Mouse (Mus musculus) intestine, embryonic 16.5 days (tissue): Measurements from ENCODE around the gene Nkapd1. TPM values are rescaled to one million over a fixed set of nuclear protein-coding genes. Genes with fewer than 3 reads are reported as not detected.
"Not testable (repeated sequence)": the region's sequence is repeated elsewhere in the genome, so short reads cannot be mapped to it uniquely, and the experiment has no call there.

ENCODE experiments used
- ATAC-seq: fragments of 200-750 bp; cut with Nextera tagmentation; 2 replicates; pipeline ENCODE4 v1.8.0; 2017; ENCODE audit warnings: moderate TSS enrichment, moderate library complexity
- H3K27ac ChIP-seq: fragments of 300-500 bp; sonication (generic); 2 replicates; pipeline ENCODE4 v1.5.1; 2014; ENCODE audit warnings: mild to moderate bottlenecking, low read length
- H3K27me3 ChIP-seq: fragments of 300-500 bp; sonication (generic); replicated peaks from 2 replicates; pipeline ENCODE4 v1.6.1; 2014; ENCODE audit warnings: low read length, control low read depth, mixed read lengths; ENCODE audit not compliant: control insufficient read depth, insufficient read depth
- H3K36me3 ChIP-seq: fragments of 300-500 bp; sonication (generic); 2 replicates; pipeline ENCODE4 v1.6.1; 2014; ENCODE audit warnings: low read length, control low read depth; ENCODE audit not compliant: control insufficient read depth, insufficient read depth
- H3K4me1 ChIP-seq: fragments of 300-500 bp; sonication (generic); 2 replicates; pipeline ENCODE4 v1.6.1; 2014; ENCODE audit warnings: low read length, control low read depth, mixed read lengths; ENCODE audit not compliant: control insufficient read depth, insufficient read depth
- H3K4me2 ChIP-seq: fragments of 300-500 bp; sonication (generic); 2 replicates; pipeline ENCODE4 v1.6.1; 2014; ENCODE audit warnings: low read depth, low read length, control low read depth
- H3K4me3 ChIP-seq: fragments of 300-500 bp; sonication (generic); 2 replicates; pipeline ENCODE4 v1.5.1; 2014; ENCODE audit warnings: mild to moderate bottlenecking, low read length
- H3K9ac ChIP-seq: fragments of 300-500 bp; sonication (generic); 2 replicates; pipeline ENCODE4 v1.6.1; 2014; ENCODE audit warnings: low read depth, low read length
- H3K9me3 ChIP-seq: fragments of 300-500 bp; sonication (generic); 2 replicates; pipeline ENCODE4 v1.6.1; 2016; ENCODE audit warnings: low read length, control low read depth; ENCODE audit not compliant: control insufficient read depth
- WGBS: fragments of 180-500 bp; shearing (Covaris S2); extraction: QIAGEN DNeasy Blood & Tissue Kit; methylation state at CpG from one replicate; pipeline ENCODE4 v1.1.7; 2014; 5-methylcytosine and 5-hydroxymethylcytosine counted together
- polyA plus RNA-seq: library from polyadenylated mRNA; unstranded; fragments of >200 nt; fragmentation: Nextera tagmentation; extraction: Ambion mirVana; gene quantifications from 2 replicates; pipeline ENCODE4 v1.2.1, GENCODE M21; 2015

Gene Nkapd1
- polyA plus RNA-seq, 1 experiment from 2014 or later = 17.1 TPM

DNA sequence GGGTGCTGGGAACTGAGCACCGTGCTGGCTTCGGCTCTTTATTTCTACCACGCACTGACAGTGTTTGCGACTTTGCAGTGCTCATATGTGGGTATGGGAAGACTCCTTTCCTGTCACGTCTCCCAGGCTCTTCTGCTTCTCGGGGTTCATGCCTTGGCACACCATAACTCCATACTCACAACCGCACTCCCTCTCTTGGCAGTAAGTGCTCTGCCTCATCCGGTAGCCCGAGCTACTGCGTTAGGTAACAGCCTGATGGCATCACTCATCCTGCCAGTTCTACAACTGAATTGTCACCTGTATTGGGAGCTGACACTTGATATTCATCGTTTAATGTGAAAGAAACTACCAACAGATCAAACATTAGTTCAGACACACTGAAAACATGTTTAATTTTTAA lies 17.0 kb upstream of the Nkapd1 start:
- 92% methylated on average over 11 of the region's 11 CpGs for WGBS
- ATAC-seq = no peak
- Histone ChIP-seq H3K4me1 (no peaks in the 10 kb centered on the region), H3K9ac (no peak overlapping the region), H3K27me3 (no peaks in the 10 kb centered on the region), H3K4me2 (no peak overlapping the region), H3K27ac (no peak overlapping the region), H3K36me3 (peaks cover 5% of the 10 kb centered on the region; the same call in 1 of the 2 replicates), H3K4me3 (no peak overlapping the region), H3K9me3 (no peaks in the 10 kb centered on the region)

DNA sequence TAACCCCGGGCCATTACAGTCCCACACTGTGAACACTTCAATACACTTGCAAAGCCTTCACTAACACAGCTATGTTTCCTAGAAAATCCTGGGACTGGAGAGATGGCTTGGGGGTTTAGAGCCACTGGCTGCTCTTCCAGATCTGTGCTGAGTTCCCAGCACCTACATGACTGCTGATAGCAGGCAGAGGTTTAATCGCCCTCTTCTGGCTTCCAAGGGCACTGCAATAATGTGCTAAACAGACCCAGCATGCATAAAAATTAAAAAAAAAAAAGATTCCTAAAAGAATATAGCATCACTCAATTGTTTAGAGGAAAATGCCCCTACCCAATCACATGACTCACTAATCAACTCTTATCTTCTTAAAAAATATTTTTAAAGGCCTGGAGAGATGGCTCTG lies 15.8 kb upstream of the Nkapd1 start:
- WGBS = 64% methylated on average over 2 of the region's 2 CpGs
- Histone ChIP-seq H3K27ac (no peak overlapping the region), H3K9ac (no peak overlapping the region), H3K27me3 (no peaks in the 10 kb centered on the region), H3K9me3 (no peaks in the 10 kb centered on the region), H3K4me3 (no peak overlapping the region), H3K4me1 (no peaks in the 10 kb centered on the region), H3K36me3 (peaks cover 5% of the 10 kb centered on the region; the same call in 1 of the 2 replicates), H3K4me2 (no peak overlapping the region)
- no peak for ATAC-seq

DNA sequence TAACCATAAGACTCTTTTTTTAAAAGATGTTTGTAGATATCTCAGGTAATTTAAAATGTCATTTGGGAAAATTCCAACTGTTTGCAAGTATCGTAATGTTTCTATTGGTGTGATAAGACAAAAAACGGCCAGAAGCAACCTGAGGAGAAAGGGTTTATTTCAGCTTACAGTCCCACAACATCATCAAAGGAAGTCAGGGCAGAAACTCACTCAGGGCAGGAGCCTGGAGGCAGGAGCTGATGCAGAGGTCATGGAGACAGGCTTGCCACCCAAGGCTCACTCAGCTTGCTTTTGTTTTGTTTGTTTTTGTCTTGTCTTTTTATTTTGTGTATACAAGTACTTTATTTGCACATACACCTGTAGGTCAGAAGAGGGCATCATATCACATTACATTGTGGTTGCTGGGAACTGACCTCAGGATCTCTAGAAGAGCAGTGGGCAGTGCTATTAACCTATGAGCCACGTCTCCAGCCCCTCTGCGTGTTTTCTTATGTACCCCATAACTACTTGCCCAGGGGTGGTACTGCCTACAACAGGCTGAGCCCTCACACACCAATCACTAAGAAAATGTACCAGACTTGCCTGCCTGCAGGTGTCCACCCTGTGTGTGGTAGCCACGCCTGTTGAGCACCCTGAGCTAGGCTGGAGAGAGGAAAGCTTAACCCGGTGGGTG lies 14.9 kb upstream of the Nkapd1 start:
- Histone ChIP-seq H3K4me2 (no peak overlapping the region), H3K4me1 (no peaks in the 10 kb centered on the region), H3K9me3 (no peaks in the 10 kb centered on the region), H3K27me3 (no peaks in the 10 kb centered on the region), H3K4me3 (no peak overlapping the region), H3K9ac (no peak overlapping the region), H3K36me3 (peaks cover 3% of the 10 kb centered on the region; the same call in 1 of the 2 replicates), H3K27ac (no peak overlapping the region)
- ATAC-seq = peak; percentile 42; the same call in 1 of the 2 replicates
- WGBS = 85% methylated on average over 6 of the region's 6 CpGs

DNA sequence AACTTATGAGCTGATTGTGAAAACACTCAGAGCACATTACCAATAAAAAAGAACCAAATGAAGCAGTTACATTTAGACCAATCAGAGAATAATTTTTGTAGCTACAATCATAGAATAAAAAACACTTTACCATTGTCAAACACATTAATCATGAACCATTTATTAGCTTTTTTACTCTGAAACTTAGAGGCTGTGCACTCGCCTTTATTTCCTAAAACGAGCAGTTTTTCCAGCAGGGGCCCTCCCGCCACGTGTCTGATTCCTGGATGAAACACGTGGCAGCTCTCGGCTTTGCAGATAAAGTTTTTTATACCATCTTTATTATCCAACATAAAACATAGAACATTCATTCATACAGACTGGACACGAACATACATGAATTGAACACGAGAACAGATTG lies 13.6 kb upstream of the Nkapd1 start:
- not testable (repeated sequence) for H3K9me3 ChIP-seq, H3K27ac ChIP-seq, H3K4me3 ChIP-seq, ATAC-seq, H3K4me2 ChIP-seq, H3K9ac ChIP-seq, H3K4me1 ChIP-seq, H3K36me3 ChIP-seq, H3K27me3 ChIP-seq
- WGBS = 87% methylated on average over 6 of the region's 8 CpGs

DNA sequence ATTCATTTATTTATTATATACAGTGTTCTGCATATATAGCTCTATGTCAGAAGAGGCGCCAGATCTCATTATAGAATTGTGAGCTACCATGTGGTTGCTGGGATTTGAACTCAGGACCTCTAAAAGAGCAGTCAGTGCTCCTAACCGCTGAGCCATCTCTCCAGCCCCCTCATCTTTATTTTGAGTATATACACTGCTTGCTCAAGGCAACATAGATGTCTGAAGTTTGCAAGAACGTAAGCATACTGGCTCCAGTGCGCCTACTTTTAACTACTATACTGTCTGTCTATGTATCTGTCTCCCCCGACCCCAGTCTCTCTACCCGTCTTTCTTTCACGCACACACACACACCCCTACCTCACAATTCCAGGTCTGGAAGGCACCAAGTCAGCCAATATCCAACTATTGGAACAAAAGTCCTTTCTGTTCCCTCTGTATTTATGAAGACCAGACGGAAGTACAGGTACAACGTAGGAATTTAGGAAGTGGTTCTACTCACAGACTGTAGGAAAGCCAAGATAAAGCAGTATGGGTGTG lies 598 bp upstream of the Nkapd1 start:
- Histone ChIP-seq H3K27me3 (no peaks in the 10 kb centered on the region), H3K9ac (no peak overlapping the region), H3K36me3 (peaks cover 3% of the 10 kb centered on the region; the same call in 1 of the 2 replicates), H3K4me1 (peaks cover 7% of the 10 kb centered on the region), H3K9me3 (no peaks in the 10 kb centered on the region), H3K4me3 (no peak overlapping the region), H3K27ac (no peak overlapping the region), H3K4me2 (peak overlapping the region; percentile 14; the same call in 1 of the 2 replicates)
- 55% methylated on average over 9 of the region's 9 CpGs for WGBS
- no peak for ATAC-seq

DNA sequence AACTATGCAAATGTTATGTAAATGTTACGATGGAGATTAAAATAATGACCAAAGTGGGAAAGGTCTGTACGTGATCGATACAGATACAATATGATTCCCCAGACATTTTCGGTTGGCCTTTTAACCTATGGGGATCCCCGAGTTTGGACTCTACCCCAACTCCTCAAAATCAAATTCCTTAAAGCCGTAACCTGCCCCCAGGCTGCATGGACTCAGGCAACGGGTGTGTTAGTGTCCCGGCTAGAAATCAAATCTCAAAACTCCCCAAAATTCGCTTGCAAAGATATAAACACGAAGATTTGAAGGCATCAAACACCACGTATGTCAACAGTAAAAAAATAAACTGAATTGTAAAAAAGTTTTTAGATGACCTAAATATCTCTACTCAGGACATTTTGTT lies 1.1 kb downstream of the Nkapd1 start:
- ATAC-seq = no peak
- peak overlapping the region; percentile 95 for H3K9ac ChIP-seq
- 37% methylated on average over 11 of the region's 11 CpGs for WGBS
- no peaks in the 10 kb centered on the region for H3K9me3 ChIP-seq
- no peak overlapping the region for H3K27ac ChIP-seq
- no peaks in the 10 kb centered on the region for H3K27me3 ChIP-seq
- peak overlapping the region; percentile 98 for H3K4me3 ChIP-seq
- peaks cover 3% of the 10 kb centered on the region; the same call in 1 of the 2 replicates for H3K36me3 ChIP-seq
- peaks cover 7% of the 10 kb centered on the region for H3K4me1 ChIP-seq
- peak overlapping the region; percentile 65 for H3K4me2 ChIP-seq

DNA sequence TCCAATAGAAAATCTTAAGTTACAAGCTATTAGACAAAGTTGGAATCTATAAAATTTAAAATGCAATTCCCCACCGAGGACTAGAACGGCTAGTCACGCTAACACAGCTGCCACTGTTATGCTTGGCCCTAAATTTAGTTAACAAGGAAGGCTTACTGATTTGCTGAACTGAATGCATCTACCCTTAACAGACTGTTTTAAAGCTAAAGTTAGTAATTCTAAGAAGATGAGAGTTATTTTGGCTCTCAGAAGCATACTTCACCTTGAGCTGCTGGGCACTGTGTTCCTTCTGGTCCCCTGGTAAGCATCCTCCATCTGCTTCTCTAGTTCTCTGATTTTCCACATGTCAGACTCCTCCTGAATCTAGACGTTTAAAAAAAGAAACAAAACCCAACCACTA lies 5.1 kb downstream of the Nkapd1 start:
- ATAC-seq = no peak
- Histone ChIP-seq H3K4me1 (peaks cover 7% of the 10 kb centered on the region), H3K4me2 (no peak overlapping the region), H3K27ac (no peak overlapping the region), H3K4me3 (no peak overlapping the region), H3K27me3 (no peaks in the 10 kb centered on the region), H3K36me3 (peaks cover 7% of the 10 kb centered on the region; the same call in 1 of the 2 replicates), H3K9me3 (no peaks in the 10 kb centered on the region), H3K9ac (no peak overlapping the region)
- WGBS = 90% methylated on average over 4 of the region's 4 CpGs

DNA sequence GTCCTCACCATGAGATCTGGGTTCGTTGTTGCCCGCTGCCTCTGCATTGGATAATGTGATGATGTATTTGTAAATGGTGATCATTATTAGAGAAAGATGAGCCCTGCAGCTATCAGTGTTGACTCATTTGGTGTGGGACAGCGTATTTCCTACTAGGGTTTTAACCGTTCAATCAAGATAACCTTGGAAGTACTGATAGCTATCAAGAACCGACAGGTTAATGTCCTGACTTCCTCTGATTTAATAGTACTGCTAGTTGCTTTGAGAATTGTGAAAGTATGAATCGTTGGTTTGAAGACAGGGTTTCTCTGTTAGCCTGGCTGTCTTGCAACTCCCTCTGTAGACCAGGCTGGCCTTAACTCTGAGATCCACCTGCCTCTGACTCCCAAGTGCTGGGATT lies 12.9 kb downstream of the Nkapd1 start:
- no peaks in the 10 kb centered on the region for H3K9me3 ChIP-seq
- WGBS = 2% methylated on average over 6 of the region's 6 CpGs
- peak overlapping the region; percentile 84 for H3K9ac ChIP-seq
- peak overlapping the region; percentile 62 for H3K4me2 ChIP-seq
- ATAC-seq = no peak
- H3K4me3 ChIP-seq = peak overlapping the region; percentile 73
- H3K4me1 ChIP-seq = peaks cover 23% of the 10 kb centered on the region
- no peaks in the 10 kb centered on the region for H3K27me3 ChIP-seq
- H3K36me3 ChIP-seq = no peaks in the 10 kb centered on the region
- peak overlapping the region; percentile 92 for H3K27ac ChIP-seq

DNA sequence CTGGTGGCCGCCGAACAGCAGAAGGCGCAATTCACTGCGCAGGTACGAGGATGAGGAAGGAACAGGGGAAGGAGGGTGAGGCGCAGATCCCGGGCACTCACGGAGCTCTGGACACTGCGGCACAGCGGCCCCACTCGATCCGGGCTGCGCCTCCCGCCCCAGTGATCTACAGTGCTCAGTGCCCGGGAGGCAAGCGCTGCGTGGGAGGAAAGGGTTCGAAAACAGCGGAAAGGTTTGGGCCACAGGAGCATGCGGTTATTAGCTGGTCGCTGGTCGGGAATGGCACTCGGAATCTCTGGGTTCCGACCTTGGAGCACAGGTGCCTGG lies 13.3 kb downstream of the Nkapd1 start:
- peak overlapping the region; percentile 84 for H3K9ac ChIP-seq
- peak overlapping the region; percentile 62 for H3K4me2 ChIP-seq
- H3K27ac ChIP-seq = peak overlapping the region; percentile 92
- no peaks in the 10 kb centered on the region for H3K9me3 ChIP-seq
- H3K27me3 ChIP-seq = no peaks in the 10 kb centered on the region
- 0% methylated on average over 24 of the region's 24 CpGs for WGBS
- H3K4me1 ChIP-seq = peaks cover 23% of the 10 kb centered on the region
- H3K4me3 ChIP-seq = peak overlapping the region; percentile 73
- H3K36me3 ChIP-seq = 0 out of 2 replicates have a peak, but pooled peaks cover 2% of the 10 kb centered on the region
- ATAC-seq = peak; percentile 81
